Mouse (Mus musculus) natural killer cell, adult 2 months (primary cell): ENCODE data around the gene Traf7.

Experiments used
- DNase-seq, 2 experiments: peaks; one replicate each; pipeline ENCODE4 v3.0.0; 2022; ENCODE audit warnings: low spot score in 2 of 2

Traf7 gene

DNA sequence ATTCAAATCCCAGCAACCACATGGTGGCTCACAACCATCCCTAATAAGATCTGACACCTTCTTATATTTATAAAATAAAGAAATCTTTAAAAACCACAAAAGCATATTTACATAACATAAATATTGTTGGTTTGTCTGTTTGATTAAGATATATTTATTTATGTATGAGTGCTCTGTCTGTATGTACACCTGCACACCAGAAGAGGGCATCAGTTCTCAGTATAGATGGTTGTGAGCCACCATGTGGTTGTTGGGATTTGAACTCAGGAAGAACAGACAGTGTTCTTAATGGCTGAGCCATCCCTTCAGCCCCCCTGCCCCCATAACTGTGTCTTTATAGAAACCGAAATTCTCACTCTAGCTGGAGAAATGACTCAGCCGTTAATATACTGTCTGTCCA lies 17.5 kb upstream of the Traf7 start:
- DNase-seq: no peak

DNA sequence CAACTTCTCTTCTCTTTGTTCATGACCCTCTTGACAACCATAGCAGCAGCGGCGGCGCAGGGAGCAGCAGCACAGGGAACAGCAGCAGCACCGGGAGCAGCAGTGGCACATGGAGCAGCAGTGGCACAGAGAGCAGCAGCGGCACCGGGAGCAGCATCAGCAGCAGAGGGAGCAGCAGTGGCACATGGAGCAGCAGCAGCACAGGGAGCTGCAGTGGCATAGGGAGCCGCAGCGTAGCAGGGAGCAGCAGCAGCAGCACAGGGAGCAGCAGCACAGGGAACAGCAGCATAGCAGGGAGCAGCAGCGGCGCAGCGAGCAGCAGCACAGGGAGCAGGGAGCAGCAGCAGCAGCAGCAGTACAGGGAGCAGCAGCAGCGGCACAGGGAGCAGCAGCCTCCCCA lies 16.9 kb upstream of the Traf7 start:
- no peak for DNase-seq

DNA sequence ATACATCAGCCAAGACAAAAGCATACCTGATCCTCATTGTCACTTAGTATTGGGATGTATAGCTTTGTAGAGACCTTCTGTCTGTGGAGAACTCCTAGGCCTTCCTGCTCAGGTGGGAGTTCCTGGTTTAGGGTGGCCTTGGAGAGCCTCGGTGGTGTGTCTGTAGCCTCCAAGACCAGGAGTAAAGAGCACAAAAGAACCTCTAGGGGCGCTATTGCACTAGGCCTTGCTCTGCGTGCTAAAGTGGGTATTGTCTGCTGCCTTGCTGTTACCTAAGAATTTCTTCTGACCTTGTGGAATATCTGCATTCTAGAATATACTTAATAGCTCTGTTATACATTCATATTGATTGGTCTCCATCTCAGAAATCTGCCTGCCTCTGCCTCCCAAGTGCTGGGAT lies 12.6 kb upstream of the Traf7 start:
- peak; percentile 55 to 61 for DNase-seq

DNA sequence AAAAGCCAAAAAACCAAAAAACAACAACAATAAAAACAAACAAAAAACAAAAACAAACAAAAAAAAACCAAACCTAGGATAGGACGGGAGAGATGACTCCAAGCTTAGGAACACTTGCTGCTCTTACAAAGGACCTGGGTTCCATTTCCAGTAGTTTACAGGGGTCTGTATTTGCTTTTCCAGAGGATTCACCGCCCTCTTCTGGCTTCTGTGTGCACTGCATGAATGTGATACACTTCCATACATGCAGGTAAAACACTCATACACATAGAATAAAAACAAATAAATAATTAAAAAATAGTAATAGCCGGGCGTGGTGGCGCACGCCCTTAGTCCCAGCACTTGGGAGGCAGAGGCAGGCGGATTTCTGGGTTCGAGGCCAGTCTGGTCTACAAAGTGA lies 11.2 kb upstream of the Traf7 start:
- DNase-seq: peak in 1 of 2 experiments; percentile 33

DNA sequence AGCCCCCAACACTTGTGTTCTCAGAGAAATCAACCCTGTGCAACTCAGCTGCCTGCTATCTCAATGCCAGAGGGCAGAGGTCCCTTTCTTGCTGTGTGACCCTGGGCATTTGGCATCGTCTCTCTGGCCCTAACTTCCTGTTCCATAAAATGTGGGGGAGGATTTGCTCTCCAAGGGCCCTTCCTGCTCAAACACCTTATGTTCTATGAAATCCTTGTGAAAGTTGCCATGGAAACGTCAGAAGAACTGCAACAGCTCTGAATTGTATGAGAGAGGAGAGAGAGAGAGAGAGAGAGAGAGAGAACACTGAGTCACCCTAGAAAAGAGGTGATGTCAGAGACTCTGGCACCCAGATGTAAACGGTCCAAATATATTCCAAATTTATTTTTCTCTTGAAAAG lies 9.8 kb upstream of the Traf7 start:
- no peak for DNase-seq

DNA sequence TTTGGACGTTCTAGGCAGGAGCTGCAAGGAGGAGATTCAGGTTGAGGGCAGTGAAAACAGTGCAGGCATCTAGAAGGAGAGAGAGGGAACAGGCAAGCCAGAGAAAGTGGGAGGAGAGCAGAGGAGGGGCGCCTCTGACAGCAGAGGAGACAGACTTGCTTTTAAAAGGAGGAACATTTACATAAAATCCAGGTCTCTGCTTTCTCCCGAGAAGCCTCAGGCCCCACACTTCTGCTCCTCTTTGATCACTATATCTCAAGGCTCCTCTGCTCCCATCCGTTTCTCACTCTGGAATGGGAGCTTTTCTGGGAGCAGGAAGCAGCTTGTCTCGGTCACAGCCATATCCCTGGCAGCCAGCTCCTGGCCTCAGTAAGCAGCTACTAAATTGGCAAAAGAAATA lies 7.6 kb upstream of the Traf7 start:
- no peak for DNase-seq

DNA sequence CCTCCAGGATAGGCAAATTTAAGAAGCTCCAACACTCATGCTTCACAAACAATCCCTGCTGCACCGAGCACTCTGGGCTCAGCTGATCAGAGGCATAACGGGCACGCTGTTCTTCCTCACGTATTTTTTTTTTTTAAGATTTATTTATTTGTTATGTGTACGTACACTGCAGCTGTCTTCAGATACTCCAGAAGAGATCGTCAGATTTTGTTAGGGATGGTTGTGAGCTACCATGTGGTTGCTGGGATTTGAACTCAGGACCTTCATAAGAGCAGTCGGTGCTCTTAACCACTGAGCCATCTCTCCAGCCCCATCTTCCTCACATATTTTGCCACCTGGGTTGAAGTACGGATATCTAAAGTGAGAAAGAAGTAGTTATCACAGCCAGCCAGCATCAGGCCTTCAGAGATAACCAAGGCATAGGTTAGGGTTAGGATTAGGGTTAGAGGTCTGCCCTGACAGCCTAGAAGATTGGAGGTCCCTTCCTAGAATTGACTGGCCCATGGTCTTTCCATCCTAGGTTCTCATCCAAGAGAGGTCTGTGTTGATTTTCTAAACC lies 6.5 kb upstream of the Traf7 start, which contains the start of gene Rab26:
Gene Rab26, minus strand, starts transcription at position 51 of the 559 bp plus-strand sequence.
- DNase-seq: no peak

DNA sequence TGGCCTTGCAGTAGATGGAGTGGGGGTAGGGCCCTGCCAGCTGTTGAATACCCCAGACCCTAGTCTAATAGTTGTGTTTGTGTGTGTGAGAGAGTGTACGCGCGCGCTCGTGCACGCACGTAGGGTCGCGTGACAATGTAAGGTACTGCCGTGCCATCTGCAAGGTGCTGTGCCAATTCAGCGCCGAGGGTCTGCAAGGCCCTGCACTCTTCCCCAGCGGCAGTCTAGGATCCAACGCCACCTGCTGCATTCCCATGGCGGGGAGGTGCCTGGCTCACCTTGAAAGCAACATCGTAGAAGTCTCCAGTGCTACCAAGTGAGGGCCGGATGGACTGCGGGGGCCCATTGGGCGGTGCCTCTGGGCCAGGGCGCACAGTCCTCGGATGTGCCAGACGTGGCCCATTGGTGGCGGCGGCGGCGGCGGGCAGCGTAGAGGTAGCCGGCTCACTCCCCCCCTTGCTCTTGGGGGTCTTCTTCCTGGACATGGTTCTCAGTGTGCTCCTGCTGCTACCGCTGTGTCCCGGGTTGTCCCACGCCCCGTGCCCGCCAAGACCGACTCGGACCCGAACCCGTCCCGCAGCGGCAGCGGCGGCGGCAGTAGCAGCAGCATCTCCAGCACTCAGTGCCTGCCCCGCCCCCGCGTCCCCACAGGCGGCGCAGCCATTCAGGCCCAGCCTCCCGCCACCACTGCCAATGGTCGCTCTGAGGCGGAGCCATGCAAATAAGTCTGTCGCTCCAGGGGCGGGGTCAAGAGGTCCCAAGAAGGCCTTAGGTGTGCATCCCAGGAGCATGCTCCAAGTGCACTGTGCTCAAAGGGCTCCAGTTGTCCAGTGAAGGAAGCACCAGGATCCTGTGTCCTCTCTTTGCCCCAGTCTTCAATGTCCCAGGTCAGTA lies 5.6 kb upstream of the Traf7 start:
- DNase-seq: peak; percentile 56 to 79

DNA sequence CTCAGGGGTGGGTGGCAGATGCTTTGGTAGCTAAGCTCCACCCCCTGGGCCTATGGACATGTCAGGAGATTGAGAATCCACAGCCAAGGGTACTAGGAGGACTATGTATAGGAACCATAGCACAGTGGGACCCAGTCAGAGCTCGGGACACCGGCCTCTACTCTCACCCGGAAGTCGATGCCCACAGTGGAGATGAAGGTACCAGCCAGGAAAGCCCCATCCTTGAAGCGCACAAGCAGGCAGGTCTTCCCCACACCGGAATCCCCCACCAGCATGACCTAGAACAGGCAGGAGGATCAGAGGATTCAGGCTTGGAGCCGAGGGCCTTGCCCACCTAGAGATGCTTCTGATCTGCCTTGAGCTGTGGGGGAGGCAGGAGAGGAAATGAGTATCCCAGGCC lies 4.3 kb upstream of the Traf7 start:
- DNase-seq: no peak

DNA sequence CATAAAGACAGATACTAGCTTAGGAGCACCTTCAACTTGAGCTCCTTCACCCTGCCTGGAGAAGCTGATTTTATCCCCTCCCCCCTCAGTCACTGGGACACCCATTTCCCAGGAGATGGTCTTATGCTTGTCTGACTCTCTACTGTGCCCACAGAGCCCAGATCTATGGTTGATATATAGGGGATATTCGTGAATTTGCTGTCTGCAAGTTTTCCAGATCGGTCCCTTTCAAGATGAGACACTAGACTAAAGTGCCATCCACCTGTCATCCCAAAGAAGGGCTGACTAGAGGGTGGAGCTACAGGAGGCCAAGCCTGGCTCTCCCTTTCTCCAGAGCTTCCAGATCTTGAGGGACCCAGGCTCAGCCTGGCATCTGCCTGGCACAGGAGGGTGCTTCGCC lies 3.3 kb upstream of the Traf7 start:
- DNase-seq: no peak

DNA sequence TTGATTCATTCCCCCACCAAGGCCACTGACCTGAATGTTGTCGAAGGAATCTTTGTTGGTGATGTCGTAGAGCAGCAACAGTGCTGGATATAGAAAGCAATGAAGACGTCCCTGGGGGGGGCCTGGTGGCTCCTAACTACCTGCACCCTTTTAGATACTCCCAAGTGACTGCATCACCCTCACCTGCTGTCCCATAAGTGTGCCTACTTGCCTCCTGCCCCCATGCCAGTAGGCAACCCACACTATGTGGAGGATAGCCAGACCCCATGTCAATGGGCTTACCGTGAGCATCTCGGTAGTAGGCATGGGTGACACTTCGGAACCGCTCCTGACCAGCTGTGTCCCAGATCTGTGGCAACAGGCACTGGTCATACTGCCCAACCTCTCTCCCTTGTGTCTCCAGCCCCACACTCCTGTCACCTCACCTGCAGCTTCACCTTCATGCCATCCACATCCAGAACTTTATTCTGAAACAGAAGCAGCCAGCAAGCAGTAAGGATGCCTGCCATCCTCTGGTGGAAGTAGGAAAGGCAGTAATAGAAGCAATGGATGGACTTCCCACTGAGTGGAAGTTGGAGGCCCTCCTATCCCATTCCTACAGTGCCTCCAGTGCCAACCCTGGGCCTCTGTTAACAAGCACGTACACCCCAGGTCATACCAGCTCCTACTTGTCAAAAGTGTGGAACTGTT lies 2.8 kb upstream of the Traf7 start:
- DNase-seq: no peak

DNA sequence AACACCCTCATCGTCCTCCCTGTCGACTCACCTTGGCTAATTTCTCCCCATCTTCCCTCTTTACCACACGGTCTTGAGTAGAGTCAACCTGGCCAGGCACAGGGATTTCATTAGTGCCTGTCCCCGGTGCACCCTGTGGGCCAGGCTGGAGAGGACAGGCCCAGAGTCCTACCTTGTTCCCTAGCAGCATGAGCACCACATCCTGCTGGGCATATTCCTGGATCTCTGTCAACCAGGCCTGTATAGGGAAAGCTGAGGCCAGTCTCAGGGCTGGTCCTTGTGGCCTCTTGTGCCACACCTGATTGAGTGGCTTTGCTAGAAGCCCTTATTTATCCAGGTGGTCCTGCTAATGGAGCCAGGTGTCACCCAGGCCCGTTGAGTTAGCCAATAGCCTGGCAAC lies 2.1 kb upstream of the Traf7 start:
- DNase-seq: no peak

DNA sequence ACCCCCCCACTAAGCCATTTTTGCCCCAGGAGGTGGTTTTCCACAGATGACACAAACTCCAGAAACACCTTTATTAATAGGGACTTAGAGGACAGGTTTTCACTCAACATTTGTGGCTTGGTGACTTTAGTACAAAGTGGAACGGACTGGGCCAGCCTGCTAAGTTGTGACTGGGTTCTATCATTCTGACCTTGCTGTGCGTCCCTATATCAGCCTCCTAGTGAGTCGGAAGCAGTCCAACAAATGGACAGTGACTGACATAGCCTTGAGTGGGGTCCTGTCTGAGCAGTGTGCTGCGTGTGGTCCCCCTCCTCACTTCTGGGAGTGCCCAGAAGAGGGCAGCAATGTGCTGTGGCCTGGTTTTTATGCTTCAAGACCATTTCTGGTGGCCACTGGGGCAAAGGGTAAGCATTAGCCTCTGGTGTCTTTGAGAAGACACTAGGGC lies 1.3 kb upstream of the Traf7 start:
- DNase-seq: peak; percentile 27 to 58

DNA sequence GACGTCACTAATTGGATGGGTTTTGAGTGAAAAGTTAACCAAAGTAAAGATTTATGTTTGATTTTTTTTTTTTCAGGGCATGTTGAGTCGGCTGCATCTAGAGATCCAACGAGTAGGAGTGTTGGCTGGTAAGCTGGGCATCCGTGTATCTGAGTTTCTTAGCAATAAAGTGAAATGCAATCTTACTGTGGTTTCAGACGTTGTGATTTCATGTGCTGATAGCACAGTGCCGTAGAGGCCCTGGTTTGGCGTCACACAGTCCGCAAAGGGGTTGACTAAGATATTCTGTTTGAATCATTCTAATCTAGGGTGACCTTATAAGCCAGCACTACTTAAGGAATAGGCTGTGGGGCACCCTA lies 801 bp upstream of the Traf7 start:
- DNase-seq: peak in 1 of 2 experiments; percentile 28

DNA sequence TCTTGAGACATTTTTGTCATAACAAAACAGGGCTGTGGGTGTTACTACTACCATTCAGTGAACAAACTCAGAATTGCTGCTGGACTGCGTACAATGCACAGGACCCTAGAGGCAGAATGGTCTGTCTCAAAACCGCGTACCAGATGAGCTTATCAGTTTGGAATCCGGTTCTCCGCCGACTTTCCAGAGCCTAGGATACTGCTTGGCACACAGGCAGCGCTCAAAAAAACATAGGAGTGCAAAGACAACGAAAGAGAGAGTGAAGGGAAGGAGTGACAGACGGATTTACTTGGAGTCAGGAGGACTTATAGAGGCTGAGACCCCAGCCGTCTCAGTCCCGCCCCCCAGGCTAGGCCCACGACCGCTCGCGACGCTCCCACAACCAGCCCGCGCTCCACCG lies 423 bp downstream of the Traf7 start:
- DNase-seq: no peak

DNA sequence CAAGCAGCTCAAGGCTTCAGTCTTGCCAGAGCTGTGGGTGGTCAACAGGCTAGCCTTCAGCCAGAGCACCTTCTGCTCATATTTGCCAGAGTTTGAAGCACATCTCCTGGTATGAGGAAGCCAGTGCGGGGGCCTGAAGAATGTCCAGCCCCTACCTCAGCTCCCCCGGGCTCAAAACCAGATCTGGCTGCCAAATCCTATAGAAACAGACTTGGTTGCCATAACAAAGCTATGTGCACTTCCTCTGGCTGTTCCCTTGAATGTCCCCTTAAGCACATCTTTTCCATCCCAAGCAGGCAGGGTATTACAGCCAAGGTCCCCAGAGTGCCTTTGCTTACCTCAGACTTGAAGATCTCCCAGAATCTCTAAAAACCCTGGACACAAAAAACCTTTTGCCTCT lies 3.0 kb downstream of the Traf7 start:
- DNase-seq: no peak

DNA sequence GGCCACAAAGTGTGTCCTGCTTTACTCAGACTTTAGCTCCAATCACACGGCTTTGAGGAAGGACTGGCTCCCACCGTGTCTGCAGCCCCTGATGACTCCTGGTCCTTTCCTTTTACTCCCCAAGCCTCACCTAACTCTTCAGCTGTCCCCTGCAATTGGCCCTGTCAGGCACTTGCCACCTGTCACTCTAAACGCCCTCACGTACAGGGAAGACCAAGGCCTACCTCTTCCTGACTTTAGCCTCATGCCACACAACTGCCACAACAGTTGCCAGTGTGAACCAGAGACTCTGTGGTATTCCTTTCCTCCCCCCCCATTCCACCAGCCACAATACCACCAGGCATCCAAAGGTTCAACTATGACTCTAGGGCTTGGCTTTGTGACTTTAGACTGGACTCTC lies 7.3 kb downstream of the Traf7 start:
- DNase-seq: no peak

DNA sequence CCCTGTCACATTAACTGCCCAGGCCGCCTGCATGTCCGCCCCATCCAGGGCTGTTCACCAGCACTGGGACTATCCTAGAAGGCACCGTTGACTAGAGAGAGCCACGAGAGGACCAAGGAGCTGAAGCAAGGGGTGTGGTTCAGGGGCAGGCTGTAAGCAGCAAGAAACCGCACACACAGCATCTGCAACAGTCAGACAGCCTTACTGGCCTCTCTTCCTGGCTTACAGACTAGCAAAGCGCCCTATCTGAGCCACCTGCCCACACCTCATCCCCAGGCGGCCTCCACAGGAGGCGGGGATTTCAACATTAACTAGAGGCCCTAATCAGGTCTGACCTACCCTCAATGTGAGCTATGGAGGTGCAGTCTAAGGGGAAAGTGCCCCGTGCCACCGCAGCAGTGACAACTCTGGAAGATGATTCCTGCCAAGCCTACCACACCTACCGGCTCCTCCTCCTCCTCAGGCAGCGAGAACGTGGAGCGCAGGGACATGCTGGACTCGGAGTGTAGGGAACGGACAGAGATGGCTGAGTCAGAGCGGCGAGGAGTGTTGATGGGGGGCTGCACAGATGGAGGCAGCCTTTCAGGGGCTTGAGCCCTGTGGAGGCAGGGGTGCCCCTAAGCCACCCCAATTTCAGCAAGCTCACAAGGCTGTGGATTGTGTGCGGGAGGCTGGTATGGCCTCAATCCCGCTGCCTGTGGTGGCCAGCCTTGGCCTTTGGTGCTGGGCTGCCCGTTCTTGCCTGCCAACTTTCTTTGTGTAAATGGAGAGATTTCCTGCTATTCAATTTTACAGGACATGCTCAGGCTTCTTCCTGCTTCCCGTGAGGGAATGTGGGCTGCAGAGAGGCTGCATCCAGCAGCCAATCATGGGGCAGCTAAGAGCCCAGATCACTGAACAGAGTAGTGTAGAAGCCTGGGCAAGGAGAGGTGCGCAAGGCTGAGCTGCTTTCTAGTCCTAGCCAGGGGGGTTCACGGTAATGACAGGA lies 13.2 kb downstream of the Traf7 start:
- DNase-seq: no peak

DNA sequence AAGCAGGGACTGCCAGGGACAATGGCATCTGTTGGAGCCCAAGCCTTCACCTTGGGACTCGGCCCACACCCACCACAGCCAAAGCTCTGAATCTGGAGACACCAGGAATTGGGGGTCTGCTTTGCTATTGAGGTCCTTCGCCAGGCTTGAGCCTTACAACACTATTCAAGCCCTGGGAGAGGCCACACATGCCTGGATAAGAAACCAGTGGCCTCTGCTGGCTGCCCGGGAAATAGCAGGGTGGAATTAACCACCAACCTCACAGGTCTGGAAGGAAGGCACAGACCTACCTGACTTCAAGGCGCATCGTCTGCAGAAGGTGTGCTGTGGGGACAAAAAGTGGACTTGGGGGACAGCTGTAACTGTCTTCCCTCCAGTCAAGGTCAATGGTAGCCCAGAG lies 14.1 kb downstream of the Traf7 start:
- no peak for DNase-seq

DNA sequence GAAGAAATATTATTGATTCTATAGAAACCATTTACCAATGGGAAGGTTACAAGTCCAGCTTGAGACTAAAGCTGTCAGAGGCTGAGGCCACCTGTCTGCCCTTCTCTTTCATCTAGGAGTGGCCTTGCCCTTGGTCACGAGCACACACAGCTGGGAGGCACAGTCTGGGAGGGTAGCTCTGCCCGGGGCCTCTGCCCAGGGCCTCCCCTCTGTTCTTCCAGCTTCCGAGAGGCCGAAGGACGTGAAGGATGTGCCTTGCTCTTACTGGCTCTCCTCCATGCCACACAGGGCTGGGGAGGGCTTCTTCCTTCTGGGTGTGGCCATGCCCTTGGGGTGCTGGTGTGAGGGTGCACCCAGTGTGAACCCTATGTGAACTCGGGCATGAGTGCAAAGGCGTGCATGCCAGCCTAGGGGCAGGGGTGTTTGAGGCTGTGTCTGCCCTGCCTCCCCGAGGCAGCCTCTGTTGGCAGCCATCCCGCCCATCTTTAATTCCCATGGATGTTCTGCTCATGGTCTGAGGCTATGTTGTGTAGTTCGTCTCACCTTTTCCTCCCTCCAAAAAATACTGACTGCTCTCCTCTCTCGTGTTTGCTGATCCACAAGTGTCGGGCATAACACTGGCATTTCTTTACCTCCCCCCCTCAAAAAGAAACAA lies 19.8 kb downstream of the Traf7 start:
- DNase-seq: no peak

DNA sequence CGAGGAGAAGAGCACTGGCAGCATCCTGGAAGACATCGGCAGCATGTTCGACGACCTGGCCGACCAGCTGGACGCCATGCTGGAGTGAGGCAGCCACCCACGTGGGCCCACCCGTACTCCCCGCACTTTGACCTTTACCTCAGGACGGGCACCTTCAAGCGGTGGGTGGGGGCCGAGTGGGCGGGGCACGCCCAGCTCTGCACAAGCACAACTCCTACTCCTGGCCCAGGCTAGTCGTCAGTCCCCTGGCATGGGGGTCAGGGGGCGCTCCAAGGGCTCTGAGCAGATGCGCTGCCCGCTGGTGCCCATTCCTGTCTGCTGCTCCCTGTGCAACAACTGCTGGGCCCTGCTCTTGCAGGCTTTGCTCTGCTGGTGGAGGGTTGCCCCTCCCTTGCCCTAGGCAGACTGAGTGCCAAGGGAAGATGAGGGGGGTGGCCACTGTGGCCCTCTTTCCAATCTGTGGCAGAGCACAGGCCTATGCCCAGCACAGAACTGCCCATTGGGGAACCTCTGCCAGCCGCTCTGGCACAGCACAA lies 20.5 kb downstream of the Traf7 start:
- no peak for DNase-seq
